Mouse (Mus musculus): ENCODE data around the gene Pex14. TPM values are rescaled to one million over a fixed set of nuclear protein-coding genes. Genes with fewer than 3 reads are reported as not detected.

Gene Pex14
- polyA plus RNA-seq, 1 experiment from 2014 or later = 49.8 TPM

GRCm38 (mm10) chr4:148928876-148929275 is 170.8 kb downstream of the Pex14 start:
- Histone ChIP-seq H3K4me3 (replicated peaks; ENCODE audit: low read length) (no peak overlapping the region), H3K4me1 (ENCODE audit: control insufficient read depth, insufficient read depth, low read length) (peaks cover 40% of the 10 kb centered on the region), H3K27me3 (ENCODE audit: control insufficient read depth, insufficient read depth, low read length) (0 out of 2 replicates have a peak, but pooled peaks cover 4% of the 10 kb centered on the region), H3K36me3 (ENCODE audit: control insufficient read depth, insufficient read depth, low read length) (0 out of 2 replicates have a peak, but pooled peaks cover 5% of the 10 kb centered on the region), H3K27ac (ENCODE audit: low read length) (0 out of 2 replicates have a peak overlapping the region, but pooled peaks have one; percentile 30), H3K4me2 (ENCODE audit: low read depth, low read length) (no peak overlapping the region), H3K9ac (ENCODE audit: low read length) (no peak overlapping the region), H3K9me3 (replicated peaks; ENCODE audit: control insufficient read depth, low read length) (no peaks in the 10 kb centered on the region)
- no peak for ATAC-seq (ENCODE audit: insufficient read depth, low FRiP score)
- WGBS = 91% methylated on average over 16 of the region's 16 CpGs

DNA sequence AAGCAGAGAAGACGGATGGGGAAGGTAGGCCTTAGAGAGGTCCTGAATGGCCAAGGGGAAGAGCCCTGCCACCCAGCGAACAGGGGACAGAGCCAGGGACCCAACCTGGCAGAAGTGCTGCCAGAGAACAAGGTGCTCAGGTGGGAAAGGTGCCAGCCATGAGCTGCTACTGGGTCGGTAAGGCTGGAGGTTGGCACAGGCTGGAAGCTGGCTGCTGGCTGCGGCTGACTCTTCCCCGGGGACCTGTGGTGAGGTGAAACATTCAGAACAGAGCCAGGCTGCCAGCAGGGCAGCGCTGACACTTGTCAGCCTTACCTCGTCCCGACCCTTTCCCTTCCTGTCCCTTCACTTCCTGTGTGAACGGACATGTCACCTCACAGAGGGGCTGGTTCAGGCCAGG is 171.4 kb downstream of the Pex14 start:
- Histone ChIP-seq H3K9ac (ENCODE audit: low read length) (no peak overlapping the region), H3K27ac (ENCODE audit: low read length) (peak overlapping the region; percentile 30; the same call in 1 of the 2 replicates), H3K27me3 (ENCODE audit: control insufficient read depth, insufficient read depth, low read length) (0 out of 2 replicates have a peak, but pooled peaks cover 4% of the 10 kb centered on the region), H3K9me3 (replicated peaks; ENCODE audit: control insufficient read depth, low read length) (no peaks in the 10 kb centered on the region), H3K4me2 (ENCODE audit: low read depth, low read length) (no peak overlapping the region), H3K4me1 (ENCODE audit: control insufficient read depth, insufficient read depth, low read length) (peaks cover 46% of the 10 kb centered on the region), H3K36me3 (ENCODE audit: control insufficient read depth, insufficient read depth, low read length) (0 out of 2 replicates have a peak, but pooled peaks cover 5% of the 10 kb centered on the region), H3K4me3 (replicated peaks; ENCODE audit: low read length) (no peak overlapping the region)
- WGBS = 76% methylated on average over 9 of the region's 9 CpGs
- ATAC-seq (ENCODE audit: insufficient read depth, low FRiP score) = no peak

GRCm38 (mm10) chr4:148926459-148926858 is 173.2 kb downstream of the Pex14 start:
- Histone ChIP-seq H3K27ac (ENCODE audit: low read length) (peak overlapping the region; percentile 72), H3K9me3 (replicated peaks; ENCODE audit: control insufficient read depth, low read length) (no peaks in the 10 kb centered on the region), H3K4me1 (ENCODE audit: control insufficient read depth, insufficient read depth, low read length) (peaks cover 62% of the 10 kb centered on the region), H3K9ac (ENCODE audit: low read length) (peak overlapping the region; percentile 28; the same call in 1 of the 2 replicates), H3K36me3 (ENCODE audit: control insufficient read depth, insufficient read depth, low read length) (0 out of 2 replicates have a peak, but pooled peaks cover 5% of the 10 kb centered on the region), H3K4me2 (ENCODE audit: low read depth, low read length) (peak overlapping the region; percentile 17; the same call in 1 of the 2 replicates), H3K4me3 (replicated peaks; ENCODE audit: low read length) (no peak overlapping the region), H3K27me3 (ENCODE audit: control insufficient read depth, insufficient read depth, low read length) (peaks cover 4% of the 10 kb centered on the region)
- WGBS = 4% methylated on average over 8 of the region's 8 CpGs
- ATAC-seq (ENCODE audit: insufficient read depth, low FRiP score) = peak; percentile 42; the same call in 1 of the 2 replicates

DNA sequence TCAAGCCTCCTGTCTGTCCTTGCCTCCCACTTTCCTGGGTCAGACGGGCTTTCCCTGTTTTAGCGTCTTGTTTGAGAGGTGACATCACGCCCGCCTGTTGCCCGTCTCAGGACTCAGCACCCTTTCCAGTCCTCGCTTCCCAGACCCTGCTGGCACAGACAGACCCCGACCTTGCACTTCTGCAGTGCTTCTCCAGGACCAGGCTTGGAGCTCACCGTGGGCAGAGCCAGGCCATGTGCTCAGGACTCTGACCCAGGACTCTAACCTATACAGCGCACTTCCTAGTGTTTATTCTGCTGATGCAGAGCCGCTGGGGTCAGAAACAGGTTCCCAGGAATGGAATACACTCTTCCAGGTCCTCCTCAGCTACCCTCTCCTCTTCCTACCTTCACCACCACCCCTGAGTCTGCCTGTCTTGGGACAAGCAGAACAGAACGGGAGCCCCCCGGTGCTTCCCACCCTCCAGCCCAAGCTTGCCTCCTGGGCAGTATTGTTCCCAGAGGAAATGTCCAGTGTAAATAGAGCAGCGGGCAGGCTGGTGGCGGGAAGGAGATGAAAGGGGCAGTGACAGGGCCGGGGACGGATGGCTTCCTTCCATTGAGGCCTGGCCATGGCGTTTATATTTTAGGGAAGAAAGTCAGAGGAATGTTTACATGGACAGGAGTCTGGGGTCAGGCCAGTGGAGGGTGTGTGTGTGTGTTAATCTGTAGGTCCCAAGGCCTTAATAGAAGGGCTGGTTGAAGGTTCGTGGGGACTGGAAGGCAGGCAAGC is 173.9 kb downstream of the Pex14 start:
- Histone ChIP-seq H3K27ac (ENCODE audit: low read length) (peak overlapping the region; percentile 72), H3K9ac (ENCODE audit: low read length) (peak overlapping the region; percentile 28), H3K4me3 (replicated peaks; ENCODE audit: low read length) (no peak overlapping the region), H3K4me1 (ENCODE audit: control insufficient read depth, insufficient read depth, low read length) (peaks cover 62% of the 10 kb centered on the region), H3K36me3 (ENCODE audit: control insufficient read depth, insufficient read depth, low read length) (0 out of 2 replicates have a peak, but pooled peaks cover 5% of the 10 kb centered on the region), H3K27me3 (ENCODE audit: control insufficient read depth, insufficient read depth, low read length) (peaks cover 4% of the 10 kb centered on the region), H3K4me2 (ENCODE audit: low read depth, low read length) (no peak overlapping the region), H3K9me3 (replicated peaks; ENCODE audit: control insufficient read depth, low read length) (no peaks in the 10 kb centered on the region)
- ATAC-seq (ENCODE audit: insufficient read depth, low FRiP score) = peak; percentile 5; the same call in 1 of the 2 replicates
- WGBS = 31% methylated on average over 18 of the region's 18 CpGs

- WGBS = 67% methylated on average over 8 of the region's 8 CpGs
- Histone ChIP-seq H3K9me3 (replicated peaks; ENCODE audit: control insufficient read depth, low read length) (no peaks in the 10 kb centered on the region), H3K4me1 (ENCODE audit: control insufficient read depth, insufficient read depth, low read length) (peaks cover 61% of the 10 kb centered on the region), H3K9ac (ENCODE audit: low read length) (no peak overlapping the region), H3K27ac (ENCODE audit: low read length) (peak overlapping the region; percentile 57), H3K27me3 (ENCODE audit: control insufficient read depth, insufficient read depth, low read length) (peaks cover 4% of the 10 kb centered on the region), H3K36me3 (ENCODE audit: control insufficient read depth, insufficient read depth, low read length) (0 out of 2 replicates have a peak, but pooled peaks cover under 1% of the 10 kb centered on the region), H3K4me2 (ENCODE audit: low read depth, low read length) (no peak overlapping the region), H3K4me3 (replicated peaks; ENCODE audit: low read length) (no peak overlapping the region)
- no peak for ATAC-seq (ENCODE audit: insufficient read depth, low FRiP score)
Measured at GRCm38 (mm10) chr4:148923976-148924375, 175.7 kb downstream of the Pex14 start.

DNA sequence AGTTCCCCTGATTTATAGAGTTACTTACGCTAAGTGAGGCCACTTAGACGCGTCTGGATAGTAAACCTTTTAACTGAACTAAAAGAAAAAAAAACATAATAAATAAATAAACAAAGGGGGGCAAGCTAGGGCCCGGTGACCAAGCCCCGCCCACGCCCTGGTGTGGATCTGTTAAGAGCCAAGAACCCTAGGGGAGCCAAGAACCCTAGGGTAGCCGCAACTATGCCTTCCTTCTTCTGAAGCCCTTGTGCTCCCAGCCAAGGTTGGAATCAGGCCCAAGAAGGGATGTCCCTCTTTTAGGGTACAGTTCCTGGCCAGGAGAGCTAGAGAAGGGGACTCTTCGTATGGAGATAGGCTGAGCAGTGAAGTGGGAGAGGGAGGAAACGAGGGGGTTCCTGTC is 176.3 kb downstream of the Pex14 start:
- Histone ChIP-seq H3K9me3 (replicated peaks; ENCODE audit: control insufficient read depth, low read length) (no peaks in the 10 kb centered on the region), H3K4me2 (ENCODE audit: low read depth, low read length) (no peak overlapping the region), H3K4me1 (ENCODE audit: control insufficient read depth, insufficient read depth, low read length) (peaks cover 64% of the 10 kb centered on the region), H3K27ac (ENCODE audit: low read length) (peak overlapping the region; percentile 57), H3K27me3 (ENCODE audit: control insufficient read depth, insufficient read depth, low read length) (peaks cover 4% of the 10 kb centered on the region), H3K36me3 (ENCODE audit: control insufficient read depth, insufficient read depth, low read length) (no peaks in the 10 kb centered on the region), H3K9ac (ENCODE audit: low read length) (peak overlapping the region; percentile 31; the same call in 1 of the 2 replicates), H3K4me3 (replicated peaks; ENCODE audit: low read length) (no peak overlapping the region)
- no peak for ATAC-seq (ENCODE audit: insufficient read depth, low FRiP score)
- WGBS = 49% methylated on average over 9 of the region's 9 CpGs

GRCm38 (mm10) chr4:148922221-148922700 is 177.4 kb downstream of the Pex14 start:
- Histone ChIP-seq H3K4me2 (ENCODE audit: low read depth, low read length) (0 out of 2 replicates have a peak overlapping the region, but pooled peaks have one; percentile 10), H3K4me1 (ENCODE audit: control insufficient read depth, insufficient read depth, low read length) (peaks cover 59% of the 10 kb centered on the region), H3K4me3 (replicated peaks; ENCODE audit: low read length) (no peak overlapping the region), H3K9me3 (replicated peaks; ENCODE audit: control insufficient read depth, low read length) (no peaks in the 10 kb centered on the region), H3K27me3 (ENCODE audit: control insufficient read depth, insufficient read depth, low read length) (peaks cover 4% of the 10 kb centered on the region), H3K9ac (ENCODE audit: low read length) (no peak overlapping the region), H3K36me3 (ENCODE audit: control insufficient read depth, insufficient read depth, low read length) (no peaks in the 10 kb centered on the region), H3K27ac (ENCODE audit: low read length) (peak overlapping the region; percentile 57)
- no peak for ATAC-seq (ENCODE audit: insufficient read depth, low FRiP score)
- WGBS = 22% methylated on average over 16 of the region's 16 CpGs

GRCm38 (mm10) chr4:148920610-148921009 is 179.1 kb downstream of the Pex14 start:
- no peak overlapping the region for H3K4me3 ChIP-seq (replicated peaks; ENCODE audit: low read length)
- H3K27ac ChIP-seq (ENCODE audit: low read length) = no peak overlapping the region
- WGBS = 62% methylated on average over 11 of the region's 11 CpGs

More at GRCm38 (mm10) chr4:148920610-148921009, 179.1 kb downstream of the Pex14 start:
- H3K27me3 ChIP-seq (ENCODE audit: control insufficient read depth, insufficient read depth, low read length) = peaks cover 1% of the 10 kb centered on the region
- no peaks in the 10 kb centered on the region for H3K9me3 ChIP-seq (replicated peaks; ENCODE audit: control insufficient read depth, low read length)
- H3K9ac ChIP-seq (ENCODE audit: low read length) = peak overlapping the region; percentile 29; the same call in 1 of the 2 replicates
- ATAC-seq (ENCODE audit: insufficient read depth, low FRiP score) = no peak
- no peaks in the 10 kb centered on the region for H3K36me3 ChIP-seq (ENCODE audit: control insufficient read depth, insufficient read depth, low read length)
- peaks cover 44% of the 10 kb centered on the region for H3K4me1 ChIP-seq (ENCODE audit: control insufficient read depth, insufficient read depth, low read length)
- no peak overlapping the region for H3K4me2 ChIP-seq (ENCODE audit: low read depth, low read length)
